Mouse (Mus musculus): Measurements from ENCODE around the gene Serpine2.

DNA sequence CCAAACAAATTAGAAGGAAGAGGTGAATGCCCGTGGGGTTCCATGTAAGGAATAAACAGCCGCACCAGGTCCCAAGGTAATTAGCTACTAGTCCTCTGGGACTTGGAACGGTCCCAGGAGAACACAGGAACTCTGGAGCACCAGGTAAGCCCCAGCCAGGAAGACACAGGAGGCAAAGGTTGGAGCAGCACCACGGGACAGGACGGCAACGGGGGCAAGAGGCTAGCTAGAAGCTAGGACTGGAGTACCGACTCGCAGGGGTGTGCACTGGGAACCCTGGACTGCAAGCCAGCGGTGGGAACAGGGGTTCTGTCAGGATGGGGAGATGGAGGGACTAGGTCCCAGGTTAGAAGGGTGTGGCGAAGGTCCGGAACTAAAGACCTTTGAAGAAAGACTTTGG, 100.3 kb downstream of the Serpine2 start:
- TF ChIP-seq CTCF (IDR thresholded peaks at IDR 0.05; ENCODE audit: borderline replicate concordance, control insufficient read depth, extremely low read depth, insufficient read depth, low read length, poor library complexity) (no peak), POLR2A (IDR thresholded peaks at IDR 0.05; ENCODE audit: control insufficient read depth, extremely low read depth, insufficient read depth, low read length, poor library complexity) (no peak)

Data from thymus, adult 2 months (tissue).